Mouse (Mus musculus) myocyte (in vitro differentiated cells): Measurements from ENCODE around the gene Prss57.

ENCODE experiments used
- E2F4 ChIP-seq: IDR thresholded peaks from one replicate; pipeline ENCODE4 v1.6.1; 2011; ENCODE audit warnings: mild to moderate bottlenecking, control low read depth, moderate library complexity; ENCODE audit not compliant: insufficient read depth
- MAX ChIP-seq: IDR thresholded peaks from one replicate; pipeline ENCODE4 v1.6.1; 2011; ENCODE audit warnings: low read depth, mild to moderate bottlenecking, control low read depth
- MYOD1 ChIP-seq, 3 experiments: IDR thresholded peaks; one replicate each; pipeline ENCODE4 v1.6.1; 2011; ENCODE audit warnings: control low read depth in 2 of 3, low read depth in 2 of 3, mild to moderate bottlenecking in 2 of 3, moderate library complexity in 1 of 3; ENCODE audit not compliant: insufficient read length in 2 of 3, control insufficient read depth in 1 of 3
- POLR2A ChIP-seq: IDR thresholded peaks from one replicate; pipeline ENCODE4 v1.6.1; 2011; ENCODE audit warnings: low read depth, mild to moderate bottlenecking, control low read depth, moderate library complexity; ENCODE audit not compliant: insufficient read length
- POLR2AphosphoS2 ChIP-seq: IDR thresholded peaks from one replicate; pipeline ENCODE4 v1.6.1; 2011; ENCODE audit warnings: low read depth, control low read depth; ENCODE audit not compliant: insufficient read length
- USF1 ChIP-seq: IDR thresholded peaks from one replicate; pipeline ENCODE4 v1.6.1; 2011; ENCODE audit warnings: low read depth, mild to moderate bottlenecking, control low read depth, moderate library complexity

DNA sequence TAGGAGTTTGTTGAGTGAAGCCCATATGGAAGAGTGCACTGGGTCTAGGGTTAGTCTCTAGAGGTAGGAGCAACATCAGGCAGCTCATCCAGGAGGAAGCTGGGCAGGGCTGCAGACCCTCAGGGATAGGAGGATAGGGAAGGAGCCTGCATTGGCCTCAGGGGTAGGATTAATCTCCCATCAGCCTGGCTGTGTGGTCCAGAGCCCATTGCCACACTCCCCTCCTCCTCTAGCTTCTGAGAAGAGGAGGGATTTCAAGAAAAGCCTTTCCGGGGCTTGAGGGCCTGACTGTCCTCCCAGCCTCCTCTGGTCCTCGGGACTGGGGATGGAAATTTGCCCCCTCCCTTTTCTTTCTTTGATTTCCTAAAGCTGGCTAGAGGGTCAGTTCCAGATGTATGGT, 11.6 kb downstream of the Prss57 start:
- TF ChIP-seq POLR2A (no peak), MYOD1 (IDR thresholded peaks at IDR 0.05; ENCODE audit: control insufficient read depth in 1 of 3, insufficient read length in 2 of 3, low read depth in 2 of 3) (no peak), POLR2AphosphoS2 (no peak), MAX (no peak), E2F4 (no peak), USF1 (no peak)
